Mouse (Mus musculus) monocyte, adult 5-6 weeks (primary cell): ENCODE results near the gene Paf1. TPM values are rescaled to one million over a fixed set of nuclear protein-coding genes. Genes with fewer than 3 reads are reported as not detected.
"Not testable (repeated sequence)": the region's sequence is repeated elsewhere in the genome, so short reads cannot be mapped to it uniquely, and the experiment has no call there.

Source experiments
- ATAC-seq: fragments of 153-309, 156-312 bp; replicated peaks from 2 replicates; pipeline ENCODE4 v1.8.0; 2017; ENCODE audit warnings: mild to moderate bottlenecking; ENCODE audit not compliant: low TSS enrichment, insufficient number of reproducible peaks, severe bottlenecking, poor library complexity, low FRiP score
- total RNA-seq: library from RNA; stranded (forward); fragments of 200-1000, 200-491, 200-594 nt; gene quantifications from 3 replicates; pipeline ENCODE4 v1.2.3, GENCODE M21; 2017

Gene Paf1
- total RNA-seq, 1 experiment from 2014 or later: 189 TPM

- peak; percentile 8 for ATAC-seq
Measured at GRCm38 (mm10) chr7:28381017-28381790, 11.5 kb upstream of the Paf1 start.

GRCm38 (mm10) chr7:28381938-28382337, 10.8 kb upstream of the Paf1 start:
- peak; percentile 0; the same call in 1 of the 2 replicates for ATAC-seq

GRCm38 (mm10) chr7:28382347-28382951, 10.3 kb upstream of the Paf1 start:
- no peak for ATAC-seq

GRCm38 (mm10) chr7:28382981-28383396, 9.8 kb upstream of the Paf1 start:
- ATAC-seq: peak; percentile 28

GRCm38 (mm10) chr7:28383606-28384005, 9.1 kb upstream of the Paf1 start:
- ATAC-seq: no peak

- ATAC-seq: no peak
Measured at GRCm38 (mm10) chr7:28384162-28384561, 8.6 kb upstream of the Paf1 start.

- no peak for ATAC-seq
Measured at GRCm38 (mm10) chr7:28385196-28385595, 7.6 kb upstream of the Paf1 start.

- peak; percentile 16 for ATAC-seq
Measured at GRCm38 (mm10) chr7:28386007-28386406, 6.7 kb upstream of the Paf1 start.

GRCm38 (mm10) chr7:28386462-28386861, 6.3 kb upstream of the Paf1 start:
- peak; percentile 27 for ATAC-seq

GRCm38 (mm10) chr7:28386877-28387276, 5.9 kb upstream of the Paf1 start:
- ATAC-seq: not testable (repeated sequence)

- ATAC-seq: not testable (repeated sequence)
Measured at GRCm38 (mm10) chr7:28387384-28387783, 5.4 kb upstream of the Paf1 start.

GRCm38 (mm10) chr7:28390331-28390730, 2.4 kb upstream of the Paf1 start:
- ATAC-seq: no peak

- ATAC-seq: no peak
Measured at GRCm38 (mm10) chr7:28393272-28393951, 661 bp downstream of the Paf1 start.

GRCm38 (mm10) chr7:28395425-28395824, 2.7 kb downstream of the Paf1 start:
- no peak for ATAC-seq

GRCm38 (mm10) chr7:28398000-28398399, 5.2 kb downstream of the Paf1 start:
- ATAC-seq: no peak

GRCm38 (mm10) chr7:28398696-28399340, 6.1 kb downstream of the Paf1 start:
- no peak for ATAC-seq

- no peak for ATAC-seq
Measured at GRCm38 (mm10) chr7:28401030-28401429, 8.3 kb downstream of the Paf1 start.

GRCm38 (mm10) chr7:28401942-28402341, 9.2 kb downstream of the Paf1 start:
- ATAC-seq: no peak

- ATAC-seq: no peak
Measured at GRCm38 (mm10) chr7:28410841-28411475, 18.2 kb downstream of the Paf1 start.
